Mouse (Mus musculus) olfactory bulb, adult 2 months (tissue): ENCODE data around the gene Gnb1.

Experiments used
- CTCF ChIP-seq: fragments of 200-500 bp; IDR thresholded peaks from 2 replicates; pipeline ENCODE4 v1.5.1; 2012; ENCODE audit warnings: low read depth, mild to moderate bottlenecking, low read length, moderate library complexity; ENCODE audit not compliant: insufficient read depth
- POLR2A ChIP-seq: fragments of 200-500 bp; IDR thresholded peaks from 2 replicates; pipeline ENCODE4 v1.6.1; 2012; ENCODE audit warnings: mild to moderate bottlenecking, low read depth, low read length, moderate library complexity; ENCODE audit not compliant: insufficient read depth

- TF ChIP-seq CTCF (no peak), POLR2A (no peak)
Measured at GRCm38 (mm10) chr4:155472716-155473290, 18.4 kb upstream of the Gnb1 start.
